Mouse (Mus musculus) ES-Bruce4 (cell line): Measurements from ENCODE around the gene Il31. TPM values are rescaled to one million over a fixed set of nuclear protein-coding genes. Genes with fewer than 3 reads are reported as not detected.
A peak's percentile ranks its signal among the peaks of the same experiment; 100 is the strongest.

Experiments used
- H3K27ac ChIP-seq: 2 replicates; pipeline ENCODE4 v1.5.1; 2012; ENCODE audit warnings: low read length, inconsistent platforms; ENCODE audit not compliant: insufficient read depth
- H3K27me3 ChIP-seq: 2 replicates; pipeline ENCODE4 v1.6.1; 2012; ENCODE audit warnings: mild to moderate bottlenecking, low read length, inconsistent platforms; ENCODE audit not compliant: control insufficient read depth, poor library complexity, insufficient read depth, severe bottlenecking
- H3K36me3 ChIP-seq: 2 replicates; pipeline ENCODE4 v1.6.1; 2012; ENCODE audit warnings: inconsistent platforms, mild to moderate bottlenecking, low read length, moderate library complexity; ENCODE audit not compliant: control insufficient read depth, poor library complexity, insufficient read depth, severe bottlenecking
- H3K4me1 ChIP-seq: one replicate; pipeline ENCODE4 v1.8.1; 2011; ENCODE audit warnings: low read length; ENCODE audit not compliant: control insufficient read depth, insufficient read depth
- H3K4me3 ChIP-seq: 2 replicates; pipeline ENCODE4 v1.5.1; 2011; ENCODE audit warnings: low read depth, mild to moderate bottlenecking, low read length
- H3K9ac ChIP-seq: 2 replicates; pipeline ENCODE4 v1.6.1; 2012; ENCODE audit warnings: low read depth, mild to moderate bottlenecking, inconsistent platforms; ENCODE audit not compliant: poor library complexity, severe bottlenecking
- H3K9me3 ChIP-seq: replicated peaks from 2 replicates; pipeline ENCODE4 v1.6.1; 2012; ENCODE audit warnings: mild to moderate bottlenecking, low read length, inconsistent platforms; ENCODE audit not compliant: control insufficient read depth, poor library complexity, insufficient read depth, severe bottlenecking
- CTCF ChIP-seq: IDR thresholded peaks from one replicate; pipeline ENCODE4 v1.8.1; 2011; ENCODE audit warnings: low read depth, low read length
- EP300 ChIP-seq: IDR thresholded peaks from 2 replicates; pipeline ENCODE4 v1.6.1; 2011; ENCODE audit warnings: low read depth, low read length; ENCODE audit not compliant: insufficient read depth
- POLR2A ChIP-seq: IDR thresholded peaks from one replicate; pipeline ENCODE4 v1.8.1; 2011; ENCODE audit warnings: low read length; ENCODE audit not compliant: insufficient read depth
- polyA plus RNA-seq: library from polyadenylated mRNA; stranded (reverse); fragments of >200 nt; gene quantifications from 2 replicates; pipeline ENCODE4 v1.2.4, GENCODE M21; 2011; ENCODE audit warnings: low read depth; ENCODE audit not compliant: missing spikeins, insufficient read depth, insufficient read length

Gene Il31
- polyA plus RNA-seq: not detected in 2 replicates

DNA sequence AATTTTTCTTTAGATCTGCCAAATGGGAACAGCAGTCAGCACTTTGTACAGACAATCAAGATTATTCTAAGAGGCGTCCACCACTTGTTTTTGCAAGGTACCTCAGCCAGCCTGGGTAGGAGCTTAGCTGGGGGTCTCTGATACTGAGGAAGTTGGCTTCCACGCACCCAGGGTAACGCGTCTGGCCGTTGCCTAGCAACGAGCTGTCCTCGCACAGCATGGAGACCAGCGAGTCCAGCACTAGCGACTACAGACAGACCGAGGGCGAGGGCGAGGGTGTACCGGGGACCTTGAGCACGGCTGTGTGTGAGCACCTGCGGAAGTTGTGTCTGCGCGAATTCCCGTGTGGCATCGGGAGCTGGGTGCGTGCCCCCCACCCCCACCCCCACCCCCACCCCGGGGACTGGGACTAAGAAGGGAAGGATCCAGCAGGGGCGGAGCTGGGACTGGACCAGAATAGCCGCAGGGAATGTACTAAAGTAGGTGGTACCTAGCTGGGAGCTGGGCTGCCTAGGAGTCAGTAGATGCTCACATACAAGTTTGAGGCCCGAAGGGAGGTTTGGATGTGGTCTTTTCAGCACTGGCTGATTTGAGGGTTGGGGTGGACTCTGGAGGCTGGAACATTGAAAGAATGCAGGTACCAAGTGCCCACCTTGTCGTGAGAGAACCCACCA lies at the start of gene Il31, which contains the start of gene Lrrc43:
Il31 (minus strand) TSS at position 378 of the 674 bp plus-strand sequence.
Lrrc43 (plus strand) TSS at position 194 of the 674 bp plus-strand sequence.
- H3K27ac ChIP-seq: no peak within 1 kb of the TSS
- TF ChIP-seq POLR2A (no peak), CTCF (no peak), EP300 (no peak)
- H3K4me1 ChIP-seq: no peaks in the 10 kb centered on the region
- H3K9ac ChIP-seq: no peak within 1 kb of the TSS
- H3K9me3 ChIP-seq: no peaks in the 10 kb centered on the region
- no peak within 1 kb of the TSS for H3K4me3 ChIP-seq
- H3K27me3 ChIP-seq: no peaks in the 10 kb centered on the region
- no peaks in the 10 kb centered on the region for H3K36me3 ChIP-seq

DNA sequence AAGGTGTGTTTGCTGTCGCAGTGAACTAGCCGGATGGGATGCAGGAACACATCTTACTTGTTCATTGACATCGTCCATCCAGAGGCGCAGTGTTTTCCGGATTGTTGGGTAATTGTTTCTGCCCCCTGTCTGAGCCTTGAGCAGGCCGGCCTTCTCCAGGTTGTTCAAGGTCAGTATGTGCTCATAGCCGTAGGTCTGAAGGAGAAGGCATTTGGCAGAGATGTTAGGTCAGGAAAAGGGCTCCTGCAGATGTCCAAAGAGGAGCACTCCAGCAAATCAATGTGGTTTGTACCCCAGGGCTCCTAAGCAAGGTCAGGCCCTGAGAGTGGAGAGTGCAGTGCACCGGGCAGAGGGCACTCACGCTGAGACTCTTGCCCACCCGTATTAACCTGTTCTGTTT lies 44.5 kb upstream of the Il31 start:
- Histone ChIP-seq H3K4me1 (no peaks in the 10 kb centered on the region), H3K27ac (no peak overlapping the region), H3K27me3 (no peaks in the 10 kb centered on the region), H3K9ac (no peak overlapping the region), H3K4me3 (no peak overlapping the region), H3K36me3 (0 out of 2 replicates have a peak, but pooled peaks cover 4% of the 10 kb centered on the region), H3K9me3 (no peaks in the 10 kb centered on the region)
- no peak for TF ChIP-seq POLR2A
- no peak for TF ChIP-seq EP300
- no peak for TF ChIP-seq CTCF

DNA sequence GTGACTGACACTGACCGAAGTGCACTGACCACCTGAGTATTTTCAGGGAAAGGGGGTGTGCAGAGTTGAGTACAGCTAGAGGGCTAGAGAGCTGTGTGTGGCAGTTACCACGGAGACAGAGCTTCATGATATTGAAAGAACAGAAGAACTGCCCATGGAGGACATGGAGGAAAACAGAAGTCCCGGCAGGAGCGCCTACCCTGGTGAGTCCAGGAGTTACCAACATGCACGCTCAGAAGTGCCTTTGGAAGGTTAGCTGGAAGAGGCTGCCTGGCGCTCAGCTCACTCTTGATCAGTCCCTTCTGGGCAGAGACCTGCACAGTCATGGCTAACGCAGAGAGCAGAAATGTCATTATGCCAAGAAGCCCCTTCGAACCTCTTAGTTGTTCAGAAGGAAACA lies 40.8 kb upstream of the Il31 start:
- TF ChIP-seq EP300 (no peak), CTCF (no peak), POLR2A (no peak)
- Histone ChIP-seq H3K4me3 (no peak overlapping the region), H3K4me1 (no peaks in the 10 kb centered on the region), H3K9me3 (no peaks in the 10 kb centered on the region), H3K36me3 (0 out of 2 replicates have a peak, but pooled peaks cover 4% of the 10 kb centered on the region), H3K27me3 (no peaks in the 10 kb centered on the region), H3K9ac (no peak overlapping the region), H3K27ac (no peak overlapping the region)

DNA sequence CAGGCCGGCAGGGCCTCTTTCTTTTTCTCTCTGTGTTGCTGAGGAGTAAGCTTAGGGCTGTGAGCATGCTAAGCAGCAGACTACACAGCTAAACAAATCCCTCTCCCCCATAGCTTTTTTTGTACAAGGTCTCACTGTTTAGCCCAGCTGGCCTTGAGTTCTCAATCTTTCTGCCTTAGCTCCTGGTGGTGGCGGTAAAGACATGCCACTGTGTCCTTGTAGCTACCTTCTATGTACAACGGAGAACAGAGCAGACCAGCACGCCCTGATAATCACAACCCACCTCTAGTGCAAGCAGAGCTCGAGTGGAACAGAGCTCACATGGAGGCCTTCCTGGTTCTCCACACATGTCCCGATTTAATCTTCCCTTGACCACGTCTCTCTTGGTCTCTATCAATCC lies 39.4 kb upstream of the Il31 start:
- H3K4me1 ChIP-seq: no peaks in the 10 kb centered on the region
- 0 out of 2 replicates have a peak, but pooled peaks cover 2% of the 10 kb centered on the region for H3K36me3 ChIP-seq
- no peaks in the 10 kb centered on the region for H3K27me3 ChIP-seq
- H3K9me3 ChIP-seq: no peaks in the 10 kb centered on the region
- no peak overlapping the region for H3K27ac ChIP-seq
- H3K9ac ChIP-seq: no peak overlapping the region
- no peak overlapping the region for H3K4me3 ChIP-seq
- no peak for TF ChIP-seq EP300

DNA sequence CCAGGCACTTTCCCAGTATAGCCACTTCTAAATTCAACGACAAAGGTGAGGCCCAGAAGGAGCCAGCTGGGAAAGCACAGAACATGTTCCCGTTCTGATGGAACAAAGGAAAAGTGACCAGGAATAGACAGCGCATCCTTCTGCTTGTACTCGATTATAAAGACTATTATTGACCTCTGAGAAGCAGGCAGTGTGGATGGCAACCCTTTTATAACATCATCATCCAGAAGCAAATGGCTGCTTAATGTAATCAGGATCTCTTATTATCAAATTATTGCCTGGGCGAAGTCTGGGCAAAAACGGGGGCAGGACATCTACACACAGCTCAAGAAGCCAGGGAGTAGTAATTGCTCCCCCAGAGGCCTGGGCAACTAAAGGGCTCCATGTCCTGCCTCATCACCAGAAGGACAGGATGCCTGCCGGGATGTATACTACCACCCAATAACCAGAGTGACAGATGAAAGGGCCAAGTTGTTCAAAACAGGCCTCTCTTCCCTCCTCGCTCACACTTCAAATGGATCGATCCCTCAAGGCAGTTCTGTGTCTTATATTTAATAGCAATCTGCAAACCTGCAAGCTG lies 36.7 kb upstream of the Il31 start:
- Histone ChIP-seq H3K4me1 (no peaks in the 10 kb centered on the region), H3K4me3 (no peak overlapping the region), H3K27me3 (no peaks in the 10 kb centered on the region), H3K9me3 (no peaks in the 10 kb centered on the region), H3K9ac (no peak overlapping the region), H3K27ac (no peak overlapping the region), H3K36me3 (0 out of 2 replicates have a peak, but pooled peaks cover 2% of the 10 kb centered on the region)
- TF ChIP-seq CTCF (no peak), POLR2A (no peak), EP300 (no peak)

GRCm38 (mm10) chr5:123525281-123525680 lies 36.0 kb upstream of the Il31 start, which contains the start of gene Gm49027:
TSS of gene Gm49027 (minus strand) at chr5:123525488.
- peak within 1 kb of the TSS; percentile 88 for H3K4me3 ChIP-seq
- no peaks in the 10 kb centered on the region for H3K27me3 ChIP-seq
- H3K9me3 ChIP-seq: no peaks in the 10 kb centered on the region
- H3K36me3 ChIP-seq: no peaks in the 10 kb centered on the region
- no peak within 1 kb of the TSS for H3K27ac ChIP-seq
- TF ChIP-seq CTCF (no peak), EP300 (no peak), POLR2A (no peak)
- no peaks in the 10 kb centered on the region for H3K4me1 ChIP-seq
- H3K9ac ChIP-seq: no peak within 1 kb of the TSS
